Mouse (Mus musculus) kidney, adult 9 months (tissue): Measurements from ENCODE around the gene Ranbp3.
A peak's percentile ranks its signal among the peaks of the same experiment; 100 is the strongest.

Source experiments
- DNase-seq: peaks from one replicate; pipeline ENCODE4 v3.0.0; 2022

Ranbp3 gene

GRCm38 (mm10) chr17:56728117-56728516 lies 55.0 kb downstream of the Ranbp3 start:
- no peak for DNase-seq

- peak; percentile 53 for DNase-seq
Observed at GRCm38 (mm10) chr17:56729151-56729550, 56.1 kb downstream of the Ranbp3 start.

- no peak for DNase-seq
Observed at GRCm38 (mm10) chr17:56729656-56730055, 56.6 kb downstream of the Ranbp3 start.

- no peak for DNase-seq
Observed at GRCm38 (mm10) chr17:56736534-56736933, 63.4 kb downstream of the Ranbp3 start.

- DNase-seq = no peak
Observed at GRCm38 (mm10) chr17:56738221-56738620, 65.1 kb downstream of the Ranbp3 start.

- no peak for DNase-seq
Observed at GRCm38 (mm10) chr17:56740118-56740787, 67.2 kb downstream of the Ranbp3 start.

- DNase-seq = no peak
Observed at GRCm38 (mm10) chr17:56740788-56741160, 67.7 kb downstream of the Ranbp3 start.

GRCm38 (mm10) chr17:56744173-56744572 lies 71.1 kb downstream of the Ranbp3 start:
- no peak for DNase-seq

GRCm38 (mm10) chr17:56751404-56752072 lies 78.4 kb downstream of the Ranbp3 start:
- DNase-seq = no peak

GRCm38 (mm10) chr17:56753452-56753851 lies 80.4 kb downstream of the Ranbp3 start:
- no peak for DNase-seq

- DNase-seq = no peak
Observed at GRCm38 (mm10) chr17:56754271-56755185, 81.4 kb downstream of the Ranbp3 start.

- DNase-seq = peak; percentile 51
Observed at GRCm38 (mm10) chr17:56756703-56757399, 83.8 kb downstream of the Ranbp3 start.

- peak; percentile 94 for DNase-seq
Observed at GRCm38 (mm10) chr17:56757416-56758123, 84.5 kb downstream of the Ranbp3 start, which contains the start of gene Nrtn. TSS of gene Nrtn (minus strand) at chr17:56757530.

- DNase-seq = peak; percentile 95
Observed at GRCm38 (mm10) chr17:56758132-56758531, 85.0 kb downstream of the Ranbp3 start.

- no peak for DNase-seq
Observed at GRCm38 (mm10) chr17:56759261-56759660, 86.2 kb downstream of the Ranbp3 start.

GRCm38 (mm10) chr17:56761077-56761476 lies 88.0 kb downstream of the Ranbp3 start:
- DNase-seq = no peak
